Mouse (Mus musculus): Measurements from ENCODE around the gene Exoc1. TPM values are rescaled to one million over a fixed set of nuclear protein-coding genes. Genes with fewer than 3 reads are reported as not detected.

Gene Exoc1
- polyA plus RNA-seq (2021; fragmentation: Nextera tagmentation) = 19.9 and 27.4 TPM in 2 replicates
- long read RNA-seq, experiment 1, transcript Exoc1-201 (18 exons, 3,272 nt) = major isoform, 5 of 32 reads
- long read RNA-seq, experiment 1, partial matches to known transcripts = 14 of 32 reads
- long read RNA-seq, experiment 1, other reads (novel, unspliced or antisense) = 10 of 32 reads
- long read RNA-seq, experiment 2, partial matches to known transcripts = 3 of 10 reads
- long read RNA-seq, experiment 2, other reads (novel, unspliced or antisense) = 3 of 10 reads

GRCm38 (mm10) chr5:76529040-76529703 is at the start of gene Exoc1:
Exoc1 (plus strand) TSS chr5:76529311.

GRCm38 (mm10) chr5:76483811-76484210 is 45.3 kb upstream of the Exoc1 start, which contains the start of gene Gm7271:
Gm7271 (plus strand) TSS chr5:76484040.

GRCm38 (mm10) chr5:76588551-76589283 is 59.6 kb downstream of the Exoc1 start, which contains the start of gene Cep135:
Cep135 (plus strand) TSS chr5:76588698.

Other genes with a start within 250 kb of the Exoc1 start
- 9.7 and 10.0 TPM in 2 replicates for gene Clock, start 224.5 kb upstream of the Exoc1 start, polyA plus RNA-seq (2021; fragmentation: Nextera tagmentation)
- not detected in 2 replicates for gene Pdcl2, start 198.2 kb upstream of the Exoc1 start, polyA plus RNA-seq (2021; fragmentation: Nextera tagmentation)
- not detected in 2 replicates for gene Nmu, start 165.5 kb upstream of the Exoc1 start, polyA plus RNA-seq (2021; fragmentation: Nextera tagmentation)
- gene Gm7271, start 45.3 kb upstream of the Exoc1 start, polyA plus RNA-seq (2021; fragmentation: Nextera tagmentation) = 0.54 TPM in 1 of 2 replicates, not detected in the other
- gene Cep135, start 59.4 kb downstream of the Exoc1 start, polyA plus RNA-seq (2021; fragmentation: Nextera tagmentation) = 1.0 and 1.2 TPM in 2 replicates
- gene C530008M17Rik, start 127.2 kb downstream of the Exoc1 start, polyA plus RNA-seq (2021; fragmentation: Nextera tagmentation) = 11.8 and 17.8 TPM in 2 replicates

All from left cerebral cortex, adult 6 months (tissue).